Mouse (Mus musculus): ENCODE measurements around the gene Stx5a.

DNA sequence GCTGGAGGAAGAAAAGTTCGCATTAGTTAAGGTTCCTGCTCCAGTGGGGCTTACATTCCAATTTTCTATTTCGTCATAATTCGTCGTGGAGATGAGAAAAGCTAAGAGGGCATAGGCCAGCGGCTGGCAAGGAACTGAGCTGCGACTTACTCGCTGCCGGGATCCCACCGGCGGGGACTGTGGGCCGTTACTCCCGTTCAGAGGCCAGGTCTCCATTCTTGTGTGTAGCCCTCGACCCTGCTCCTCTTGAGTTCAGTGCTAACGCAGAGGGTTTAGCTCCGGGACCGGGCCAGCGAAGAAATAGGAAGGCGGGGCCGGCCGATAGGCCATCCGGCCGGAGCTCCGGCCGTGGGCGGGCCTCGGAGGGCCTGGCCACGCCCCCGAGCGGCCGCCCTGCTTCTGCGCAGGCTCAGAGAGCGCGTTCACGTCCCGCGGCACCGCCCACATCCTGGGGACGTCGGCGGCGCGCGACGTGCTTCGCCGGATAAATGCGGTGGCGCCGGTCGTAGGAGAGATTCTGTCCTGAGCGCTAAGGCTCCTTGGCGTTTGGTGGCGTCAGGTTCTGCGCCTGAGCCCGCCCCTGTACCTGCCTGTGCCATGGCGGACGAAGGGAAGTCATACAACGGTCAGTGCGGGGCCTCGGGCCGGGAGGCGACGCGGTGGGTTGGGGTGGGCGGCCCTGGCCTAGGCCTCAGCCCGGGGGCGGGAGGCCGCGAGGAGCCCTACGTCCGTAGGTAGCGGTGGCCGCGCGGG, 15.6 kb downstream of the Stx5a start, which contains the start of gene Nxf1:
- TF ChIP-seq POLR2A (IDR thresholded peaks at IDR 0.05; ENCODE audit: low read depth, low read length) = peak; percentile 96
- TF ChIP-seq CTCF (IDR thresholded peaks at IDR 0.05; ENCODE audit: extremely low read depth, insufficient read length, insufficient replicate concordance, low read depth, low read length) = no peak

All from small intestine, adult 2 months (tissue).